Mouse (Mus musculus) bone marrow, adult 2 months (tissue): ENCODE measurements around the gene Slc13a1.

Source experiments
- CTCF ChIP-seq: fragments of 200-500 bp; IDR thresholded peaks from 2 replicates; pipeline ENCODE4 v1.5.1; 2011; ENCODE audit warnings: low read length, control low read depth; ENCODE audit not compliant: control insufficient read depth, insufficient read depth
- POLR2A ChIP-seq: fragments of 200-500 bp; IDR thresholded peaks from 2 replicates; pipeline ENCODE4 v1.6.1; 2011; ENCODE audit warnings: low read depth, mild to moderate bottlenecking, control low read depth, low read length, borderline replicate concordance; ENCODE audit not compliant: control insufficient read depth

GRCm38 (mm10) chr6:24101281-24101680 lies 66.6 kb downstream of the Slc13a1 start:
- no peak for TF ChIP-seq CTCF
- no peak for TF ChIP-seq POLR2A
